Mouse (Mus musculus) liver, postnatal 0 days (tissue): ENCODE data around the gene Prss28. TPM values are rescaled to one million over a fixed set of nuclear protein-coding genes. Genes with fewer than 3 reads are reported as not detected.

Experiments
- ATAC-seq: fragments of 200-750 bp; cut with Nextera tagmentation; 2 replicates; pipeline ENCODE4 v1.8.0; 2017; ENCODE audit warnings: mild to moderate bottlenecking, moderate library complexity
- DNase-seq: peaks from one replicate; pipeline ENCODE4 v3.0.0-alpha.2; 2016
- H3K27ac ChIP-seq: fragments of 300-500 bp; sonication (generic); 2 replicates; pipeline ENCODE4 v1.5.1; 2014; ENCODE audit warnings: antibody characterized with exemption, moderate library complexity, mild to moderate bottlenecking, low read depth
- H3K27me3 ChIP-seq: fragments of 300-500 bp; sonication (generic); 2 replicates; pipeline ENCODE4 v1.6.1; 2014; ENCODE audit warnings: low read length, control low read depth, mixed read lengths; ENCODE audit not compliant: insufficient read depth
- H3K36me3 ChIP-seq: fragments of 300-500 bp; sonication (generic); replicated peaks from 2 replicates; pipeline ENCODE4 v1.6.1; 2014; ENCODE audit warnings: mild to moderate bottlenecking, control low read depth, low read length, moderate library complexity, mixed read lengths; ENCODE audit not compliant: insufficient read depth
- H3K4me1 ChIP-seq: fragments of 300-500 bp; sonication (generic); 2 replicates; pipeline ENCODE4 v1.6.1; 2014; ENCODE audit warnings: antibody characterized with exemption, mild to moderate bottlenecking, control low read depth; ENCODE audit not compliant: insufficient read depth
- H3K4me2 ChIP-seq: fragments of 300-500 bp; sonication (generic); 2 replicates; pipeline ENCODE4 v1.6.1; 2014; ENCODE audit warnings: low read depth, mild to moderate bottlenecking, low read length, moderate library complexity, mixed read lengths
- H3K4me3 ChIP-seq: fragments of 300-500 bp; sonication (generic); 2 replicates; pipeline ENCODE4 v1.5.1; 2014; ENCODE audit warnings: low read depth, low read length
- H3K9ac ChIP-seq: fragments of 300-500 bp; sonication (generic); replicated peaks from 2 replicates; pipeline ENCODE4 v1.6.1; 2014; ENCODE audit warnings: mild to moderate bottlenecking, moderate library complexity
- H3K9me3 ChIP-seq: fragments of 300-500 bp; sonication (generic); 2 replicates; pipeline ENCODE4 v1.6.1; 2016; ENCODE audit warnings: mild to moderate bottlenecking, control low read depth, low read length, mixed read lengths
- CTCF ChIP-seq: sonication (generic); IDR thresholded peaks from 2 replicates; pipeline ENCODE4 v1.5.1; 2016; ENCODE audit warnings: antibody characterized with exemption, low read depth
- EP300 ChIP-seq: IDR thresholded peaks from 2 replicates; pipeline ENCODE4 v1.6.1; 2016; ENCODE audit warnings: antibody characterized with exemption, low read depth, mild to moderate bottlenecking
- WGBS: fragments of 180-500 bp; shearing (Covaris S2); extraction: QIAGEN DNeasy Blood & Tissue Kit; methylation state at CpG from one replicate; pipeline ENCODE4 v1.1.7; 2014; ENCODE audit not compliant: insufficient replicate concordance; 5-methylcytosine and 5-hydroxymethylcytosine counted together
- polyA plus RNA-seq: library from polyadenylated mRNA; unstranded; fragments of >200 nt; fragmentation: Nextera tagmentation; extraction: Ambion mirVana; gene quantifications from 2 replicates; pipeline ENCODE4 v1.2.1, GENCODE M21; 2015

Prss28 gene
- not detected in 2 replicates for polyA plus RNA-seq

GRCm38 (mm10) chr17:25308346-25308745 is at the start of gene Prss28:
Gene Prss28 (plus strand): TSS chr17:25308646.
- no peaks in the 10 kb centered on the region for H3K9me3 ChIP-seq
- ATAC-seq (no peak), DNase-seq (no peak)
- H3K4me1 ChIP-seq = no peaks in the 10 kb centered on the region
- no peak within 1 kb of the TSS for H3K4me2 ChIP-seq
- no peak within 1 kb of the TSS for H3K27ac ChIP-seq
- H3K27me3 ChIP-seq = no peaks in the 10 kb centered on the region
- H3K9ac ChIP-seq = no peak within 1 kb of the TSS
- H3K4me3 ChIP-seq = no peak within 1 kb of the TSS
- TF ChIP-seq CTCF = no peak
- no peak for TF ChIP-seq EP300
- H3K36me3 ChIP-seq = no peaks in the 10 kb centered on the region
- 51% methylated on average over 4 of the region's 4 CpGs for WGBS

DNA sequence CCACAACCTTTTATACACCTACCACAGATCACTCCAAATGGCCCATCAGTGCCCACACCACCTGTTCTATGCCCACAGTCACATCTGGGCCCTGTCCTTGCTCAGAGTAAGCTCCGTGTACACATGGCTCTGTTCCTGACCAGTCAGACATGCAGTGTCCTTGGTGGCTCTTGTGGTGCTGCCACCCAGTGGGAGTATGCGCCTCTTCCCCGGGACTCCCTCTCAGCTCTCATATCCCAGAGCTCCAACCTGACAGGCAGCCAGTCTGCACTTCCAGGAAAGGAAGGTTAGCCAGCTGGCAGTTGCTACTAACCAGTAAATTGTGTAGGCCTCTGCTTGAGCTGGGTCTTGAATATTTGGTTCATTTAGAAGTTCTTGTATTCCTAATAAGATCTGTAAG is 44.0 kb upstream of the Prss28 start:
- TF ChIP-seq CTCF (peak; percentile 45), EP300 (no peak)
- 67% methylated on average over 3 of the region's 3 CpGs for WGBS
- Histone ChIP-seq H3K4me1 (peaks cover 1% of the 10 kb centered on the region; the same call in 1 of the 2 replicates), H3K36me3 (peaks cover 76% of the 10 kb centered on the region), H3K9ac (no peak overlapping the region), H3K4me3 (no peak overlapping the region), H3K9me3 (no peaks in the 10 kb centered on the region), H3K27me3 (no peaks in the 10 kb centered on the region), H3K27ac (no peak overlapping the region), H3K4me2 (no peak overlapping the region)
- ATAC-seq = peak; percentile 38; the same call in 1 of the 2 replicates
- no peak for DNase-seq

DNA sequence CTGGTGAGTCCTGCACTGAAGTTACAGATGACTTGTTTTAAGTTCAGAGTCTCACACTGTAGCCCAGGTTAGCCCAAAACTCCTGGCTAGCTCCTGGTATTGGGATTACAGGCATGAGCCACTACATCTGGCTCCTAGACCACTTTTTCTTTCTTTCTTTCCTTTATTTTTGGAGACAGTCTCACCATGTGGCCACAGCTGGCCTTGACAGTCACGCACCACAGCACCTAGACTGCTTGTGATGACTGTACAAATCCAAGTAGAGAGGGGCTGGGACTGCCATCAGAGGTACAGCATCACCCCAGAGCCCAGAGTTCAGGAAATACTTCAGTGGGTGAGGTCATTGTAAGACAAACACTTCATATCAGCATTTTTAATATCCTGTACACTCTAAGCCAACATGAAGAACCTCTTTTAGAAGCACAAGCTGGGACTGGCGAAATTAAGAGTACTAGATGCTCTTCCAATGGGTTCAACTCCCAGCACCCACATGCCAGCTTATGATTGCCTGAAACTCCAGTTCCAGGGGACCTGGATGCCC is 37.6 kb upstream of the Prss28 start:
- 0 out of 2 replicates have a peak overlapping the region, but pooled peaks have one; percentile 31 for H3K9ac ChIP-seq
- H3K27ac ChIP-seq = no peak overlapping the region
- no peak for ATAC-seq
- H3K4me1 ChIP-seq = peaks cover 32% of the 10 kb centered on the region
- H3K36me3 ChIP-seq = peaks cover 37% of the 10 kb centered on the region
- peak overlapping the region; percentile 87; the same call in 1 of the 2 replicates for H3K4me2 ChIP-seq
- DNase-seq = no peak
- H3K9me3 ChIP-seq = no peaks in the 10 kb centered on the region
- TF ChIP-seq EP300 = no peak
- H3K27me3 ChIP-seq = no peaks in the 10 kb centered on the region
- 81% methylated on average over 2 of the region's 2 CpGs for WGBS
- H3K4me3 ChIP-seq = peak overlapping the region; percentile 83; the same call in 1 of the 2 replicates

- H3K4me3 ChIP-seq = peak overlapping the region; percentile 83
- no peaks in the 10 kb centered on the region for H3K27me3 ChIP-seq
- H3K9me3 ChIP-seq = no peaks in the 10 kb centered on the region
- ATAC-seq (no peak), DNase-seq (peak; percentile 46)
- peak overlapping the region; percentile 87 for H3K4me2 ChIP-seq
- peak overlapping the region; percentile 99 for H3K27ac ChIP-seq
- WGBS = under 1% methylated on average over 10 of the region's 10 CpGs
- TF ChIP-seq EP300 (no peak), CTCF (no peak)
- H3K36me3 ChIP-seq = peaks cover 23% of the 10 kb centered on the region
- H3K9ac ChIP-seq = peak overlapping the region; percentile 97
- peaks cover 32% of the 10 kb centered on the region for H3K4me1 ChIP-seq
Observed at GRCm38 (mm10) chr17:25272326-25272725, 36.1 kb upstream of the Prss28 start.

DNA sequence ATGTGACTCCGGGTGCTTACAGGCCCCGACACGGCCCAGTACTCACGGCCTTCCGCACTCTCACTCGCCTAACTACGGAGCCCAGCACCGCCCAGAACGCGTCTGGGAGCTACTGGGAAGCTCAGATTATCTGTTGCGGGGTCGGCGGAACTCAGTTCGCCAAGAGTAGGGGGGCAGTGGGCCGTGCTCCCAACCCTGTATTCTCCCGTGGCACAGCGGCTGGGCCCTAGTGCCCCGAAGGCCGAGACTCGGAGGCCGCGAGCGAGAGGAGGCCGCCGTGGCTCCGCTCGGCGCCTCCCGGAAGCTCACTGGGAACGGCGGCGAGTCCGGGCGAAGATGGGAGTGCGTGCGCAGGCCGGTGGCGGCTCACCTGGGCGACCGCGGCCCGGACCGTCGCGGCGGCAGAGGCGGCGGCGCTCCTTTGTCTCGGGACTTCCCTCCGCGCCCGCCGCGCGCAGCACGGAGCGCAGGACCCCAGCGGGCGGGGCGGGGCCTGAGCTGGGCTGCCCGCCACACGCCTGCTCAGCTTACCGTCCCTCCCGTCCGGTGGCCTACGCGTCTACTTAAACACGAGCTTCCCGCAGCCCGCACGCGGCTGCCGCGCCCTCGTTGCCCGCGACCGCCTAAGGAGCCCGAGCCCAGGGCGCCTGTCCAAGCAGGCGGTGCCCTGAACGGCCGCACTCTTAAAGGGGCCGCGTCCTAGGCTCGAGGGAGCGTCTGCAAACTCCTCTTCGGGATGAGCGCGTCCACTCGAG is 35.3 kb upstream of the Prss28 start:
- H3K9me3 ChIP-seq = no peaks in the 10 kb centered on the region
- peak; percentile 83 for ATAC-seq
- TF ChIP-seq CTCF (no peak), EP300 (no peak)
- WGBS = 3% methylated on average over 74 of the region's 92 CpGs
- no peaks in the 10 kb centered on the region for H3K27me3 ChIP-seq
- H3K9ac ChIP-seq = peak overlapping the region; percentile 97
- H3K27ac ChIP-seq = peak overlapping the region; percentile 99
- peaks cover 15% of the 10 kb centered on the region for H3K36me3 ChIP-seq
- DNase-seq = peak; percentile 90
- peaks cover 32% of the 10 kb centered on the region for H3K4me1 ChIP-seq
- H3K4me3 ChIP-seq = peak overlapping the region; percentile 83
- peak overlapping the region; percentile 87 for H3K4me2 ChIP-seq

DNA sequence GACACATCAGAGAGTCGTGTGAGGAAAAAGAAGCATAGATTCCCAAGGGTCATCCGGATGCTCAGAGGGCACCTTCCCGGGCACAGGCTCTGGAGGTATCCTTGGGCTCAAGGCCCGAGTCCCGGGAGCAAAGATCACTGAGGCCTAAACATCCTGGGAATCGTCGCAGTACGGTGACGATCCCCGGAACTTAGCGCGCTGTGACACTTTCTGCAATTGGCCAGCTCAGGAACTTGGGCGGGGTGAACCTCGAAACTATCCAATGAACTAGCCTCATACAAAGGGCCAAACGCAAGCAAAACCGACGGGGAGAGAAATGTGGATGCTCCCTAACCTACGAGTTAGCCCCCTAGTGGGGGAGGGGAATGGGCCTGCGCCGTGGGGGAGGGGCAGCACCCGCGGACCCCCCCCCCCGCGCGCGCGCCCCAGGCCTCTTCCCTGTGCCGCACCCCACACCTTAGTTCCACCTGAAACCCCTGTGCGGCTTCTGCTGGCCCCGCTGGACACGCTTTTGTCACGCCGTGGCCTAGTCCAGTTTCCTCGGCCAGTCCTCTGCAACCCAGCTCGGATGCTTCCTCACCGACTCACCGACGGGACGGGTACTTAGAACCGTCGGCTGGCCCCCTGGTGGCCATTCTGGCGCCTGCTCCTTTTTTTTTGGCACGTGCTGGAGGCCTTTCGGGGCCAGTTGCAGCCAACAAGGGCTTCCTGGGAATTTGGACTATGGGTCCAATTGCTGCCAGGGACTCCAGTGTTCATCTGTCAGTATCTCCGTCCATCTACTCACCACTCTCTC is 34.5 kb upstream of the Prss28 start:
- ATAC-seq (peak; percentile 86), DNase-seq (peak; percentile 94)
- H3K9me3 ChIP-seq = no peaks in the 10 kb centered on the region
- peak overlapping the region; percentile 83 for H3K4me3 ChIP-seq
- no peaks in the 10 kb centered on the region for H3K27me3 ChIP-seq
- peak overlapping the region; percentile 99 for H3K27ac ChIP-seq
- peak overlapping the region; percentile 97 for H3K9ac ChIP-seq
- peak overlapping the region; percentile 87 for H3K4me2 ChIP-seq
- H3K36me3 ChIP-seq = peaks cover 7% of the 10 kb centered on the region
- H3K4me1 ChIP-seq = peaks cover 32% of the 10 kb centered on the region
- WGBS = under 1% methylated on average over 42 of the region's 45 CpGs
- TF ChIP-seq CTCF (peak; percentile 85), EP300 (peak; percentile 75; the same call in 1 of the 2 replicates)
